Mouse (Mus musculus) kidney, adult 11 months (tissue): ENCODE measurements around the gene Inpp4b.

Experiments
- DNase-seq: peaks from one replicate; pipeline ENCODE4 v3.0.0; 2022

Inpp4b gene

DNA sequence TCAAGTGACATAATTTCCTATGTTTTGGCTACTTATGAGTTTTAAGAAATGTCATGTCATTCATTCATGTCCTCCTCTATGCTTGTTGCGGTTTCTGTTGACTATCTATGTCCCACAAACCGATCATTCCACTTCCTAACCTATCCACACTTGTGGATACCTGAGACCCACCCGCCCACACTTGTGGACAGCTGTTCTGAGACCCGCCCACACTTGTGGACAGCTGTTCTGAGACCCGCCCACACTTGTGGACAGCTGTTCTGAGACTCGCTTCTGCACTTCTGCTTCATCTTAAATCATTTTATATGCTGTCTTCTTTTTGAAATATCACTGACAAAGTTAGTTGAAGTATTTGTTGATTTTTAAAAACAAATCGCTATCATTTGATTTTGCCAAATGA is 400.2 kb downstream of the Inpp4b start:
- no peak for DNase-seq

- no peak for DNase-seq
Observed at GRCm38 (mm10) chr8:81743040-81743439, 400.7 kb downstream of the Inpp4b start.

DNA sequence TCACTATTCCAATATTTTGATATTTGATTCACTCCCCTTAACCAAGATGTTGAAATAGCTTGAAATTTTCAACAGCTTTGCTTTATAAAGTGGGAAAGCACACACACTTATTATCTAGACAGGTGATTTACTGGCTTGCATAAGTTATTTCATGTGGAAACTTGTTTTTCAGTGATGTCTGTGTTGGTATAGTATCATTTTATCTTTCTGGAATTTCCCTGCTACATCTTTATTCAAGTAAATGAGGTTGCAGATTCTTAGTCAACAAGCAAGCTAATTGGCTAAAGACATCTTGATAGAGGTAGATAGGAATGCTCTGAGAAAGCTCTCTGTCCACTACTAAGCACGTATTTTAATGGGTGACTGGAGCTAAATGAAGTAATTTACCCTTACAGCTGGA is 403.1 kb downstream of the Inpp4b start:
- no peak for DNase-seq

DNA sequence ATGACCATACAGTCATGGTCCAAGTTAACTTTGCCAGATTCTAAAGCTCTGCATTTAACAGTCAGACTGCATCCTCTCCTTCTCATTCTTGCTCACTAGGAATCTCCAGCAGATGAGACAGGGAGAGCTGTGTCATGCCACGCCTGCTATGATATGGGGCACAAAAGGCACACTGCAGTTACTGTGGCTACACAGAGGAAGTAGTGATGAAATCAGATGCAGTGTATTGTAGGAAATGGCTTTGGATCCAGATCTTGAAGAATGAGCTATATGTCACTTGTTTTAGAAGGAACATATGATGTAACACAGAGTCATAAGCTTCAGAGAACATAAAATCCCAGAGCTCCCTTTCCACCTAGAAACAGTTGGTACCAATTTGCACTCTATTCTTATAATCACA is 408.8 kb downstream of the Inpp4b start:
- no peak for DNase-seq

DNA sequence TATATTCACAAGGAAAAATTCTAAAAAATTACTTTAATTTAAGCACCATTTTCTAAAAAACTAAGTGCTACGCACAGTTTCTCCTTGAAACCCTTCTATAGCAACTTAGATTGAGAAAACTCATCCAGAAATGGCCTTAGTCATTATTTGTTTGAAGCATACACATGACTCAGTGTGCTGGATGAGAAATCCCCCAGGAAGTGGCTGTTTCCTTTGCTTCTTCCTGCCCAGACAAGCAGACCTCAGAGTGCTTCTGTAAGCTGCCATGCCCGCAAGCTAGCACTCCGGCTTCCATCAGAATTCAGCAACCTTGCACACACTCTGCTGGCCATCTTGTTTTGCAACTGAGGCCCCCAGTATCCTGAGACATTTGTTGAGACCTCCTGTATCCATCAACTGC is 414.3 kb downstream of the Inpp4b start:
- no peak for DNase-seq

GRCm38 (mm10) chr8:81757580-81758144 is 415.3 kb downstream of the Inpp4b start:
- DNase-seq, result no peak

GRCm38 (mm10) chr8:81761466-81761865 is 419.1 kb downstream of the Inpp4b start:
- DNase-seq, result no peak

- no peak for DNase-seq
Observed at GRCm38 (mm10) chr8:81766033-81766432, 423.7 kb downstream of the Inpp4b start.

DNA sequence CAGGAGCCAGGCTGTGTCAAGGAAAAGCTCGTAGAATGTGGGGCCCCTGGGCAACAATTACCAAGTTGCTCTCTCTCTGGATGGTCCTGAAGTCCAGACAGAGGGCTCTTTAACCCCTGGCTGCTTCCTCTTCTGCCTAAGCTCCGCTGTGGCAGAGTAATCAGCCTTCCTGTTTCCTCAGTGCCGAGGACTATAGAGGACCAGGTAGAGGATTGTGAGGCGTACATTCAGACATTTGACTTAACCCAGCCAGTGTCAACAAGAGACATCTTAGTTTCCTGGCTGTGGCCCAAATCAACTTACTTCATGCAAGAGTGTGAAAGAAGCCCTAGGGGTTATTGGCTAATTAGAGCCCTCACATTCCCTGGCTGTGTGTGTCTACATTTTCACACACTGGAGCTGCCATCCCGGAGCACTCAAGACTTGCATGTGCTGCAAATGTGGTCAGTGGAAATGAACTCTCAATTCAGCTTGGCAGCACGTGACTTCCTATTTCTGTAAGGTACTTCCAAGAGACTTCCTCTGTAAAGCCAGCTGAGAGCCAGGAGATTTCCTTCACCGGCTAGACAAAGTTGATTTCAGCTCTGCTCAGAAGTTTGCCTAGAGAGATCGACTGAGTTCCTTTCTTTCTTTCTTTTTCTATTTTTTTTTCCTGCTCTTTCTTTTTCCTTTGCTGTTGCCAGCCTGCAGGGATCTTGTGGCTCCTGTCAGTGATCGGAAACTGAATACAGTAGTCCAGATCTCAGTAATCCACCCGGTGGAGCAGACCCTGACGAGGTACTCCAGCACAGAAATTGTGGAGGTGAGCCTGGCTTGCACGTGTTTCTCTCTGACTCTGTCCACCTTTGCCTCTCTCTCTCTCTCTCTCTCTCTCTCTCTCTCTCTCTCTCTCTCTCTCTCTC is 425.3 kb downstream of the Inpp4b start:
- DNase-seq, result peak; percentile 41

DNA sequence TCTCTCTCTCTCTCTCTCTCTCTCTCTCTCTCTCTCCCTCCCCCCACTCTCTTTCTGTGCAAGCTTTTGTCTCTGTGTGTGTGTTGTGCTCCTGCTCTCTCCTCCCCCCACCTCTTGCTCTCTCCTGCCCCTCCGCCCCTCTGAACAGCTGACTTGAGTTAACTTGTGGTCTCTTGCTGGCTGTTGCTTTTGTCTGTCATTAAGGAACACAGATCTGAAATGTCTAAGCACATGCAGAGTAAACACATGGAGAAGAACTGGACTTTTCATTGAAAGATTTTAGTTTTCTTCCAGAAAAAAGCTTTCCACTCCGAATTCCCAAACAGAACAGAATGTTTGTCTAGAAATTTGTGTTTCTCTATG is 425.9 kb downstream of the Inpp4b start:
- DNase-seq, result no peak

GRCm38 (mm10) chr8:81768731-81769445 is 426.5 kb downstream of the Inpp4b start:
- no peak for DNase-seq

DNA sequence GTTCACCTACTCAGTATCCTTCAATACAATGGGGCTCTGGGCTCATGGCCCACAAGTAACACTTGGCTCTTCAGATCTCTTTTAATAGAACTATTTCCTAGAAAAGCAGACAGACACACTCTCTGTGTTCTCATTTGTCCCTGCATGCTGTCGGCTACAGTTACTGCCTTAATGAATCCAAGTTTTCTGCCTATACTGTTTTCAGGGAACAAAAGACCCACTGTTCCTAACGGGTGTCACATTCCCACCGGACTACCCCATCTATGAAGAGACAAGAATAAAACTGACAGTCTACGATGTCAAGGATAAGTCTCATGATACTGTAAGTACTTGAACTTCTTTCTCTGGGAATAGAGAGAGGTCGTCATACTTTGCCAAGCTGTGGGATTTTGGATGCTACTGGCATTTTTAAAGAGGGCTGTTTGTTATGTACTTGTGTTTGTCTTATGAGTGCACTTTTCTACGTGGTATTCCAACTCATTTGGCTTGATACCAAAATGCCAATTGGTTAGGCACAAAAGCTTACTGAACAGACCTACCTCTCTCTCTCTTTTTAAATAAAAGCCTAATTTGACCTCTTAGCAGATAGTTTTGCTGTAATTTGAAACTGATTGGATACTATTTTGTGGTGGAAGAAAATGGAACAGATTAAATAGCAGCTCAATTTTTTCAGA is 428.4 kb downstream of the Inpp4b start:
- DNase-seq, result no peak

GRCm38 (mm10) chr8:81772855-81773254 is 430.5 kb downstream of the Inpp4b start:
- no peak for DNase-seq

DNA sequence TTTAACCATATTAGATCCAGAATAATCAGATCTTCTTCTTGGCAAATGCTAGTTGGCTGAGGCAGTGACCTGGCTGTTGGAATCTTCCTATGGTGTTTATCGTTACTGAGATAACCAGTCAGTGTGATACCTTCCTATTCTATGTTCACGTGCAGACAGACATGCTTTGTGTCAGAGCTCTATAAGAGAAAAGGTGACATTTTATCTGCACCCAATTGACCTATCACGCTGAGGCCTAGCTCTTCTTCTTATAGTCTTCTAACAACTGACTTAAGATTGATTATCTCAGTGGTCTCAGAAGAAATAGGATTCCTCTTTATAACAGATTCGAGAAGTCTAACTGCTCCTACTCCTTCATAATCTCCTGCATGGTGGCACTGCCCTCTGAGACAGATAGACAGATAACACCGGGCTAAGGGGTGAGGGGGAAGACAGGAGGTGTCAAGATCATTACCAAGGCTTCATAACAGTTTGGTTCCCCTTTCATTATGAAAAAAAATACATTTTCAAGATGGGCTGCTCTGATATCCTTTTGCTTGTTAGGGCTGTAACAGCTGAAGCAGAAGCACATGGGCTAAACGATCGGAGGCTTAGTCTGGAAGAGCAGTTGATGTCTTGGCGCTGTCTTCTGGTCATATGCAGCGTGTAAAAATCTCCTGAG is 431.1 kb downstream of the Inpp4b start:
- DNase-seq, result no peak

DNA sequence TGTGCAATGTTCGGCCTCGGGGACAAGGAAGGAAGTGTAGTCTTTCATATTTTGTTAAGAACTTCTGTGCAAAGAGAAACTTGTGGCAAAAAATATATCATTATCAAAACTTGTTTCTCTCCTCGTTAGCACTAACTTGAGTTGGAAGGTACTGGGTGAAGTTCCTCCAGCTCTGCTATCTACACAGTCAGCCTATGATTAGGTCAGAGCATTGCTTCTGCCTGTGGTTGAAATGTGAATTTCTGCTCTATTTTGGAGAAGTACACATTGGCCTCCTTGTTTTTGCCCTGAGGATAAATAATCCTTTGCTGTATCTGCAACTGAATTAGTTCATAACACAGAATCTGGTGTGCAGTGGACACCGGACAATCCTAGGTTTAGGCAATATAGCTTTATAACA is 431.7 kb downstream of the Inpp4b start:
- DNase-seq, result no peak

DNA sequence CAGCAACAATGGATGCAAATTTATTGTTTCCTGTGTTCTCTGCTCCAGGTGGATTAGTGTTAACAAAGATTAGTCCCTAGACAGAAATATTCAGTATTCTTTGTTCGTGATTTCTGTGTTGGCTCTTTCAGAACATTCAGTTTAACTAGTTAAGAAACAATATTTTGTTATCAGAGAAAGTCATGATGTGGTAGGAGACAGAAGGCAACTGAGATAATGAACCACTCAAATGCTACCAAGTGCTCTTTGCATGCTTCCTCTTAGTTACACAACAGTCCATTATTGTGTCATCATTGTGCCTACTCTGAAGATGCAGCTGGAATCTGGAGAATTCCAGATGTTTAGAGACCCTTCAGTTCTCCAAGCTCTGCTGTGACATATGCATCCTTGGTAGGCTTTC is 432.1 kb downstream of the Inpp4b start:
- no peak for DNase-seq

GRCm38 (mm10) chr8:81776516-81777237 is 434.3 kb downstream of the Inpp4b start:
- no peak for DNase-seq

DNA sequence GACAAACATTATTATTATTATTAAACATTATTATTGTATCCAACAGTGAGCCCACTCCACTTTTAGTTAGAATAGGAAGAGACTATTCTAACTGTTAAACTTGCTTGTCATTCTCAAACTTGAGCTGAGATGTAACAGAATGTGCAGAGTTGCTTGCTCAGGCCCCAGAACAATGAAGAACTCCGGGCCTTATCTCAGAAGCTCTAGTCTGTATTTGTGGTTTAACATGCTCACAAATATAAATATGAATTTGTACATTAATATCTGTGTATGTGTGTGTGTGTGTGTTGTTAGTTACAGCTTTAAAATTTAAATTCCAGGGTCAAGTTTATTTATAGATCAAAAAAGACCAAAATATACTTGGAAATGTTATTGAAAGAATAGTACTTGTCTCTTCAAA is 435.3 kb downstream of the Inpp4b start:
- DNase-seq, result no peak

DNA sequence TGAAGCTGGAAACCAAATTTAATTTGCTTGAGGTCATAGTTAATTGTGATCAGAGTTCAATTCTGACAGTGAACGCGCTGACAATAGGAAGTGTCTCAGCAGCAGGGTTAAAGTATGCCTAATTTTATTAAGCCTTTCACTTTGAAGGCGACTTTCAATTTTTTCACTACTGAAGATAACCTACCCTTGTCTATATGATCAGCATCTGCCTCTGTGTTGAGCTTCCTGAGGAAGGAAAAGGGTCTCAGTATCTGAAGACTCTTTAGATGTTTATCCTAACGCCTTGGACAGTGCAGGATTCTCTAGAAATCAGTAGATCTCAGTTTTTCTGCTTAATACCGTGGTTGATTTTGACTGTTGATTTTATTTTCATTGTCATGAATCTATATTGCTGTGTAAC is 437.1 kb downstream of the Inpp4b start:
- DNase-seq, result no peak

- DNase-seq, result no peak
Observed at GRCm38 (mm10) chr8:81780166-81780565, 437.8 kb downstream of the Inpp4b start.

DNA sequence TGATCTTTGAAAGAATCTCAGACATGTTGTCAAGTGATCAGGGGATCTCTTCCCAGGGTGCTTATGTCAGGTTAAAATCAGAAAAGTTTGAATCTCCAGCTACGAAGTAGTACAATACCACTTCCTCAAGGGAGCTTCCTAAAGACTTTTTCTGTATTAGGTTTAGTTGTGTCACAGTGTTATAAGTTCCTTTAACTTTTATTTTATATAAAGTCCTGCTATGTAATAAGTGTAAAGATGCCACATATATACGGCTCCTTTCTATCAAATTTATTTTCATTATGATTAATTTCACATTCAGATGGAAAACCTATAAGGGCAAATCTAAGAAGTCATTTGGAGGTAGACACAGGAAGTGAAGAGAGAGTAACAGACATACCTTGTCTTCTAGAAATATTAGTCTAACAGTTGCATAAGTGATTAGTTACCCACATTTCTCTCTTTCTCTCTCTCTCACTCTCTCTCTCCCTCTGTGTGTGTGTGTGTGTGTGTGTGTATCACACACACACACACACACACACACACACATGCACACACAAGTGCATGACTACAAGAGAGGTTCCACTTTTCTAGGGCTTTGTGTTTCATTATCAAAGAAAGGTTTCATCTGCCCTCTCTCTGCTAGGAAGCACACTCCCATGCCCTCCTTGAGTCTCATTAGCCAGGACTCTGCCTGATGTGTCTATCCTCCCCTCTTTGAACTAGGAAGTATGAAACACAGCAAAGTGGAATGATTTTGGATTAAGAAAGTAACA is 438.7 kb downstream of the Inpp4b start:
- DNase-seq, result no peak
